Mouse (Mus musculus): ENCODE data around the gene Ezh1.

Gene Ezh1

DNA sequence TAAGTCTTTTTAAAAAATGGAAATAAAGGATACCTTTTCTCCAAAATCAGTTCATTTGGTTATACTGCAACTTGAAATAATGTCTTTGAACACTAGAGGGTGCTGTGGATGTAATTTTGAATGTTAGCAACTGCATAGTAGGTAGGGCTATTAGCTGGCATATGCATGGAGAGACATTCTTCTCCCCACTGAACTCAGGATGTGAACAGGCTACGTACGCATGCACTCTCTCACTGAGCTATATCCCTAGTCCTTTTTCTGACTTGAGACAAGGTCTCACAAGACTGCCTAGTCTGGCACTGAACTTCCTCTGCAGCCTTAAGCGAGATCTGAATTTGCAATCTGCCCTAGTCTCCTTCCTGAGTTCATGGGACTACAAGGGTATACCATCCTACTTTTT, 14.3 kb downstream of the Ezh1 start:
- DNase-seq (ENCODE audit: low spot score in 2 of 2), result no peak

DNA sequence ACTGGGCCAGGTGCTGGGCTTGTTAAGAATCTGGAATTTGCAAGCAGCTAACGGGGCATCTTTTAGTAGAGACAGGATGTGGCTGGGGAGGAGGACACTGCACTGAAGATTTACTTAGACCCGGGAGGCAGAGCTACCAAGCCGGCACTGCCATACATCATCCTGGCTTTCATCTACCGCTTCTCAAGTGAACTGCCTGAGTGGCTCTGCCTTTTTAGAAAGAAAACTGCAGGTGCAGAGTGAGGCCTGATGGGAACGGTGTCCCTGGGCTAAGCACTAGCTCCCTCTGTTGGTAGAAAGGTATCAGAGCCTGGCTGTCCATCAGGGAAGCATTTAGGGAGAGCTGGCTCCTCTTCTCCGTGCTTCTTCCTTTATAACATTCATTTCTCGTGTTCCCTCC, 25.3 kb downstream of the Ezh1 start:
- peak in 1 of 2 experiments; percentile 58 for DNase-seq (ENCODE audit: low spot score in 2 of 2)

- no peak for DNase-seq (ENCODE audit: low spot score in 2 of 2)
Measured at GRCm38 (mm10) chr11:101199555-101199954, 26.7 kb downstream of the Ezh1 start.

DNA sequence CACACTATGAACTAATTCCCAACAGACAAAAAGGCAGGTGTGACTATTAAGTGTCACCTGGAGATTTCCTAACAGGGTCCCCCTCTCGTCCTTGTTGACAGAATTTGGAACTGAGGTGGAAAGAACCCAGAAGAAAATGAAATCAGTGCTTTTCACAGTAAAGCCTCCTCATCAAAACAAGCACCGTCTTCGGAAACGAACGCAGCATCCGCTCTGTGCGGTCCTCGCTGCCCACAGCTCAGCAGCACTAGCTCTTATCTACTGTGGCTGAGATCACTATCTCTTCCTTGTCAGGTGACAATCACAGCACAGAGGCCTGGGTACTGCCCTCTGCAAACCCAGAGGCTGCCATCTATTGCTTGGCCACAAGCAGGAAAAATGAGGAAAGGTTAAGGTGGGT, 30.1 kb downstream of the Ezh1 start:
- no peak for DNase-seq (ENCODE audit: low spot score in 2 of 2)

DNA sequence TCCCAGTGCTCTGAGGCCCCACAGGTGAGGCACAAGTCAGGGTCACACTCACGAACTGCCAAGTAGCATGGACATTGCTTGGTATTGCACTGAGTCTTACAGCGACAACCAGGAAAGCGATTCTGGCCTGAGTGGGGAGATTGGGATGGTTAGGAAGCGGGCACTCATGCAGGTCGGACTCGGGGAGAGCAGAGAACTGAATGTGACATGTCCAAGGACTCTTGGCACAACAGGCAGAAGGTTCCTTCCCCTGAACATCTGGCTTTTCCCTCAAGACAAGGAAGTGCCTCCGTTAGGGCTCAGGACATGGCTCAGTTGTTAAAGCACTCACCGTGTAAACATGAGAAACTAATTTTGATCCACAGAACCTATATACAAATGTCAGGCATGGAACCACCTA, 30.7 kb downstream of the Ezh1 start:
- DNase-seq (ENCODE audit: low spot score in 2 of 2), result no peak

DNA sequence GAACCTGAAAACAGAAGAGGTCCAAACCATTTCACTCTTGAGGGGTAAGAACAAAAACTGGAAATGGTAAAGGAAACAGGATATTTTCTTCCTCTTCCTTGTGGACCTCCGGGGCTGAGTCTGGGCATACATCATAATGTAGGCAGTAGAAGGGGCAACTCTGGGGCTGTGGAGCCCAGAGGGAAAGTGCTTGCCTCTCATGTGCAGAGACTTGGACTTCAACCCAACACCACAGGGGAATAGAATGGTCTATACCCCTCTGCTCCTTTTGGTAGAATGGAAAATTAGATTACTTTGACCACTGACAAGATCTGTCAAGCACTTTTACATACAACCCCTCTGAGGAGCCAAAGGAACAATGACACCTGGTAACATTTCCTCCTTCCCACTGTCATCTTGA, 31.2 kb downstream of the Ezh1 start:
- no peak for DNase-seq (ENCODE audit: low spot score in 2 of 2)

GRCm38 (mm10) chr11:101194643-101195042, 31.6 kb downstream of the Ezh1 start:
- no peak for DNase-seq (ENCODE audit: low spot score in 2 of 2)

GRCm38 (mm10) chr11:101194137-101194536, 32.1 kb downstream of the Ezh1 start:
- no peak for DNase-seq (ENCODE audit: low spot score in 2 of 2)

- no peak for DNase-seq (ENCODE audit: low spot score in 2 of 2)
Measured at GRCm38 (mm10) chr11:101193076-101193475, 33.2 kb downstream of the Ezh1 start.

DNA sequence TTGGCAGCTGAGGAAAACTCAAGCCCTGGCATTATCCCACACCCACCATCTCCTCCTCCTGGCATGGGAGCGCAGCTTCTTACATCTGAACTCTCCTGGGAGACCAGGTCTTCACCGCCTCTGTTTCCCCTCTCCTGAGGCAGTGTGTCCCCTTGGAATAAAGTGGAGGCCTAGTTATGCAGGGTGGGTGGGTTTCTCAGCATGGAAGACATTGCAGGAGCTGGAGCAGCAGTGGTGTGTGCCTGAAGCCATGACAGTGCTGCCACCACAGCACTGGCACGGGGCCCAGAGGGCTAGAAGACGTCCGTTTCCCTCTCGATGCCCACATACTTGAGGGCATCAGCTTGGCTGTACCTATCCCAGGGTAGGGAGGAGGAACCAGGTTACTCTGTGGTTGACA, 33.6 kb downstream of the Ezh1 start:
- no peak for DNase-seq (ENCODE audit: low spot score in 2 of 2)

- no peak for DNase-seq (ENCODE audit: low spot score in 2 of 2)
Measured at GRCm38 (mm10) chr11:101191919-101192470, 34.3 kb downstream of the Ezh1 start.

DNA sequence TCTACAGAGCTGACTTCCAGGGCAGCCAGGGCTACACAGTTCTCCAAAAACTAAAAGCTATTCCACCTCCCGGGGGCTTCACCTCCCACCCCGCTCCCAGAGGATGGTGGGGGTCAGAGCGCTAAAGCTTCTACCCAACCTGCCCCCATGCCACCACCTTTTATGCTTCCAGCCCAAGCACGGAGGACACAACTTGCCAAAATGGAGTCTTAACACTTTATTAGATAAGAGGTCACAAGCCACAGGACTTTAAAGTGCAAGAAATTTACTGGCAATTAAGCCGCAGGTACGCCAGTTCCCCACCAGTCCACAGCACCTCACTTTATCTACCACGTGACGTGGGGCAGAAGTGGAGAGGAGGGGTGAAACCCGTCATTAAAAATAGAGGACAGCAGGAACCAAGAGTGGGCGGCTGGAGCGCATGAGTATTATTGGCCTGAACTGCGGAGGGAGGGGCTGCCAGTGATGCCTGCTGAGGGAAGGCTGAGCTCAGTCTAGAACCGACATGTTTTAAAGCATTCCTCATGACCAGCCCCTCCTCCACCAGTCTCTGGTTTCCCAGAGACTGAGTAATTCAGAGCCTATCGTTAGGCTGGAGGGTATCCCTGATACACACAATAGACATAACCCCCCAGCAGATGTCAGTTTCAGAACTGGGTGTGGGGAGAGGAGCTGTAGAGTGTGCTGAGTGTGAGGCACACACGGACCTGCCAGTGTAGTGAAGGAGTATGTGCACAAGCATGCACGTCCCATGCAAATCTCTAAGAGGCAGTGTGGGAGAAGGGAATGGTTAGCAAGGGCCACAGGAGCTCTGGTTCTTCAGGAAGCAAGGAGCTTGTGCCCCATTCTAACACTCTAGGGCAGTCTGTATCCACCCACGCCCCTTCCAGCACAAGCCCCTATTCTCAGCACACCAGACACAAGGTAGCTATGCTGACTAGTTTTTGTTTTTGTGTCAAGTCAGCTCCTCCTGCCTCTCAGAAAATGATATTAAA, 35.1 kb downstream of the Ezh1 start:
- DNase-seq (ENCODE audit: low spot score in 2 of 2), result no peak

- peak in 1 of 2 experiments; percentile 55 for DNase-seq (ENCODE audit: low spot score in 2 of 2)
Measured at GRCm38 (mm10) chr11:101190181-101190912, 35.9 kb downstream of the Ezh1 start.

GRCm38 (mm10) chr11:101189495-101190180, 36.6 kb downstream of the Ezh1 start:
- peak in 1 of 2 experiments; percentile 69 for DNase-seq (ENCODE audit: low spot score in 2 of 2)

GRCm38 (mm10) chr11:101188166-101188805, 38.0 kb downstream of the Ezh1 start:
- DNase-seq (ENCODE audit: low spot score in 2 of 2), result no peak

DNA sequence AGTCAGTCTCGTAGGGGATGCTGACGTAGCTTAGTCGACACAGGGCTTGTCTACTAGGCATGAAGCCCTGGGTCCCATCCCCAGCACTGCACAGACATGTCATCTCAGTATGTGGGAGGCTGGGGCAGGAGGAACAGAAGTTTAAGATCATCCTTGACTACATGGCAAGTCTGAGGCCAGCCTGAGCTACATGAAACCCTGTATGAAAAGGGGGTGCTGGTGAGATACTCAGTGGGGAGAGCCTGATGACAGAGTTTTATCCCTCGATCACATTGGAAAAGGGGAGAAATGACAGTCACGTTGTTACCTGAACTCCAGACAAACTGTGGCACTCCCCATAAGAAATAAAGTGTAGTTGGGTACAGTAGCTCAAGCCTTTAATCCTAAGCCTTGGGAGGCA, 38.7 kb downstream of the Ezh1 start:
- DNase-seq (ENCODE audit: low spot score in 2 of 2), result peak in 1 of 2 experiments; percentile 11

GRCm38 (mm10) chr11:101186526-101187247, 39.6 kb downstream of the Ezh1 start:
- no peak for DNase-seq (ENCODE audit: low spot score in 2 of 2)

DNA sequence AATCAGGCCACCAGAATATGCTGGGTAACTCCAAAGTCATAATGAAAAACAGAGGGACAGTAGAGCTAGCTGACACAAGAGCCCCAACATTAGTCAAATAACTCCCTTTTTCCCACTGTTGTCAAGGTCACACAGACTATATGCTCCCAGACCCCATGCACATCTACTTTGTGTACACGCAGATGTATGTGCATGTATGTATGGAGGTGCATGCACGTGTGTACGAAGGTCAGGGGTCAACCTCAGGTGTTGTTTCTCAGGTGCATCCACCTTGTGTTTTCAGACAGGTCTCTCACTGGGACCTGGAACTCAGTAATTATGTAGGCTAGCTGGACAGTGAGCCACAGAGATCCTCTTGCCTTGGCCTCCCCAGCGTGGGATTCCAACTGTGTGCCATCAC, 40.8 kb downstream of the Ezh1 start:
- no peak for DNase-seq (ENCODE audit: low spot score in 2 of 2)

- DNase-seq (ENCODE audit: low spot score in 2 of 2), result no peak
Measured at GRCm38 (mm10) chr11:101184984-101185383, 41.3 kb downstream of the Ezh1 start.

DNA sequence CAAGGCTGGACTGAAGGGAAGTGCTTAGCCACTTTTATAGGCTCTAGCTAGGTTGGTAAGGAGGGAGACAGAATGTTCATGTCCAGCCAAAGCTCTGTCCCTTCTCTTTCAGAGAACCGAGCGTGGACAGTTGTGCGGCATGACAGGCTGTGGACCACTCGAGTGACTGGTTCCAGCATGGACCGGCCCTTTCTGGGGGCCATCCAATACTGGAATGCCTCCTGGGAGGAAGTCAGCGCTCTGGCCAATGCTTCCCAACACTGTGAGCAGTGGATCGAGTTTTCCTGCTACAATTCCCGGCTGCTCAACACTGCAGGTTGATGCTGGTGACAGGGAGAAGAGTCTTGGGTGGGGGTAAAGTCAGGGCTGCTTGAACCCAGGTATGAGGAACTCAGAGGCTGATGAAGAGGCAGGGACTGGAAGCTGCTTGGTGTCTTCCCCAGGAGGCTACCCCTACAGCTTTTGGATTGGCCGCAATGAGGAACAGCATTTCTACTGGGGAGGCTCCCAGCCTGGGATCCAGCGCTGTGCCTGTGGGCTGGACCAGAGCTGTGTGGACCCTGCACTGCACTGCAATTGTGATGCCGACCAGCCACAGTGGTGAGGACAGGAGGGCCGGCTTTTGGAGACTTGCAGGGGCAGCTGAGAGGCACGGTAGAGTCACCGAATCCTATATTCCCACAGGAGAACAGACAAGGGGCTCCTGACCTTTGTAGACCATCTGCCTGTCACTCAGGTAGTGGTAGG, 43.3 kb downstream of the Ezh1 start:
- no peak for DNase-seq (ENCODE audit: low spot score in 2 of 2)
